Mouse (Mus musculus): Measurements from ENCODE around the gene Ssh2.

GRCm38 (mm10) chr11:77476216-77476615 lies 260.1 kb downstream of the Ssh2 start:
- TF ChIP-seq CTCF (IDR thresholded peaks at IDR 0.05; ENCODE audit: control insufficient read depth, insufficient read depth, insufficient replicate concordance, low read depth, low read length) (no peak), POLR2A (IDR thresholded peaks at IDR 0.05; ENCODE audit: control insufficient read depth, low read depth, low read length) (no peak)

Measured in testis, adult 2 months (tissue).